Mouse (Mus musculus) small intestine, adult 2 months (tissue): ENCODE results near the gene Nrf1.

ENCODE experiments used
- CTCF ChIP-seq: fragments of 200-500 bp; IDR thresholded peaks from 2 replicates; pipeline ENCODE4 v1.5.1; 2012; ENCODE audit warnings: low read depth, mild to moderate bottlenecking, control low read depth, inconsistent platforms, low read length, moderate library complexity, mixed read lengths; ENCODE audit not compliant: insufficient replicate concordance, insufficient read length; ENCODE audit errors: extremely low read depth
- POLR2A ChIP-seq: fragments of 200-500 bp; IDR thresholded peaks from 2 replicates; pipeline ENCODE4 v1.6.1; 2012; ENCODE audit warnings: low read depth, mild to moderate bottlenecking, control low read depth, inconsistent platforms, low read length, moderate library complexity

DNA sequence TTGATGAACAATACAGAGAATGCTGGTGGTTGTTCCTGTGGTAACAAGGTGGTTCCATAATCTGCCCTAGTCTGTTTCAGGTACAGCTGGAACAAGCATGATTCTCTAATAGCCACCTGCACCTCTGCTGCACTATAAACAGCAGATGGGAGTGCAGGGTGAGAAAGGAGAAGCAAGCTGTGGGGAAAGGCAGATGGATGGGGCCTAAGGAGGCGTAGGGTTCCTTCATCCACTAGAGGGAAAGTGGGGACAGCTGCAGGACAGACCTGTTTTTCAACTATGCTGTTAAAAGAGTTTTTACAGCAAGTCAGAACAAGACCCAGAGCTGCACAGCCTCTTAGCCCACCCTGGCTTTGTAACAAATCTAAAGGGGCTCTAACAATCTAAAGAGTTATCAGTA lies 73.8 kb downstream of the Nrf1 start:
- TF ChIP-seq POLR2A, result no peak
- TF ChIP-seq CTCF, result no peak
